Mouse (Mus musculus) heart, adult 2 months (tissue): ENCODE measurements at regions not wholly inside any gene's neighbourhood (a gene's known extent, or its start where the extent isn't known, plus 50 kb on each side); places are given as distances from the start of the nearest gene placed in this dataset.

Experiments
- CTCF ChIP-seq: fragments of 200-600 bp; IDR thresholded peaks from 2 replicates; pipeline ENCODE4 v1.8.1; 2022; ENCODE audit warnings: antibody characterized with exemption, mild to moderate bottlenecking, moderate library complexity
- POLR2A ChIP-seq: fragments of 200-500 bp; IDR thresholded peaks from 2 replicates; pipeline ENCODE4 v1.6.1; 2011; ENCODE audit warnings: mild to moderate bottlenecking, low read depth, low read length, control low read depth; ENCODE audit not compliant: insufficient read depth

- no peak for TF ChIP-seq CTCF
- TF ChIP-seq POLR2A = no peak
Measured at GRCm38 (mm10) chr8:90490734-90491441, 142.7 kb upstream of the Tox3 start.
